Mouse (Mus musculus) myocyte (in vitro differentiated cells): ENCODE measurements around the gene Rptor. TPM values are rescaled to one million over a fixed set of nuclear protein-coding genes. Genes with fewer than 3 reads are reported as not detected.

Experiments
- H3K27me3 ChIP-seq: one replicate; pipeline ENCODE4 v1.6.1; 2011; ENCODE audit not compliant: control insufficient read depth, insufficient read depth, insufficient read length
- H3K36me3 ChIP-seq: one replicate; pipeline ENCODE4 v1.6.1; 2011; ENCODE audit not compliant: control insufficient read depth, insufficient read depth
- H3K4me2 ChIP-seq: one replicate; pipeline ENCODE4 v1.6.1; 2011; ENCODE audit warnings: low read depth, control low read depth
- H3K4me3 ChIP-seq: one replicate; pipeline ENCODE4 v1.5.1; 2011; ENCODE audit warnings: mild to moderate bottlenecking, control low read depth, moderate library complexity
- H3K79me2 ChIP-seq: one replicate; pipeline ENCODE4 v1.6.1; 2011; ENCODE audit not compliant: control insufficient read depth, insufficient read depth
- H3ac ChIP-seq: one replicate; pipeline ENCODE4 v1.6.1; 2011; ENCODE audit not compliant: control insufficient read depth, insufficient read length
- CEBPB ChIP-seq: IDR thresholded peaks from 2 replicates; pipeline ENCODE4 v1.6.1; 2011; ENCODE audit warnings: mild to moderate bottlenecking, moderate library complexity; ENCODE audit not compliant: poor library complexity, insufficient read depth, severe bottlenecking
- E2F4 ChIP-seq: IDR thresholded peaks from one replicate; pipeline ENCODE4 v1.6.1; 2011; ENCODE audit warnings: mild to moderate bottlenecking, control low read depth, moderate library complexity; ENCODE audit not compliant: insufficient read depth
- MAX ChIP-seq: IDR thresholded peaks from one replicate; pipeline ENCODE4 v1.6.1; 2011; ENCODE audit warnings: low read depth, mild to moderate bottlenecking, control low read depth
- MYOD1 ChIP-seq, 3 experiments: IDR thresholded peaks; one replicate each; pipeline ENCODE4 v1.6.1; 2011; ENCODE audit warnings: control low read depth in 2 of 3, low read depth in 2 of 3, mild to moderate bottlenecking in 2 of 3, moderate library complexity in 1 of 3; ENCODE audit not compliant: insufficient read length in 2 of 3, control insufficient read depth in 1 of 3
- MYOG ChIP-seq, 3 experiments: IDR thresholded peaks; one replicate each; pipeline ENCODE4 v1.6.1; 2011; ENCODE audit warnings: control low read depth in 2 of 3, low read depth in 2 of 3, mild to moderate bottlenecking in 2 of 3; ENCODE audit not compliant: insufficient read length in 2 of 3, control insufficient read depth in 1 of 3, insufficient read depth in 1 of 3
- POLR2A ChIP-seq: IDR thresholded peaks from one replicate; pipeline ENCODE4 v1.6.1; 2011; ENCODE audit warnings: low read depth, mild to moderate bottlenecking, control low read depth, moderate library complexity; ENCODE audit not compliant: insufficient read length
- POLR2AphosphoS2 ChIP-seq: IDR thresholded peaks from one replicate; pipeline ENCODE4 v1.6.1; 2011; ENCODE audit warnings: low read depth, control low read depth; ENCODE audit not compliant: insufficient read length
- REST ChIP-seq: IDR thresholded peaks from one replicate; pipeline ENCODE4 v1.6.1; 2011; ENCODE audit warnings: mild to moderate bottlenecking, control low read depth, moderate library complexity; ENCODE audit not compliant: insufficient read depth, insufficient read length
- SRF ChIP-seq: IDR thresholded peaks from one replicate; pipeline ENCODE4 v1.6.1; 2011; ENCODE audit warnings: low read depth; ENCODE audit not compliant: control insufficient read depth, insufficient read length
- TCF12 ChIP-seq: IDR thresholded peaks from one replicate; pipeline ENCODE4 v1.6.1; 2011; ENCODE audit warnings: mild to moderate bottlenecking, control low read depth; ENCODE audit not compliant: poor library complexity, insufficient read depth, severe bottlenecking
- TCF3 ChIP-seq: IDR thresholded peaks from one replicate; pipeline ENCODE4 v1.6.1; 2011; ENCODE audit warnings: low read depth, control low read depth; ENCODE audit not compliant: insufficient read length
- USF1 ChIP-seq: IDR thresholded peaks from one replicate; pipeline ENCODE4 v1.6.1; 2011; ENCODE audit warnings: low read depth, mild to moderate bottlenecking, control low read depth, moderate library complexity
- polyA plus RNA-seq: library from polyadenylated mRNA; unstranded; fragments of >200 nt; fragmentation: generic; extraction: Trizol; gene quantifications from one replicate; pipeline ENCODE4 v1.2.1, GENCODE M21; 2012; ENCODE audit warnings: missing spikeins

Rptor gene
- polyA plus RNA-seq, 1 experiment: 59.5 TPM

DNA sequence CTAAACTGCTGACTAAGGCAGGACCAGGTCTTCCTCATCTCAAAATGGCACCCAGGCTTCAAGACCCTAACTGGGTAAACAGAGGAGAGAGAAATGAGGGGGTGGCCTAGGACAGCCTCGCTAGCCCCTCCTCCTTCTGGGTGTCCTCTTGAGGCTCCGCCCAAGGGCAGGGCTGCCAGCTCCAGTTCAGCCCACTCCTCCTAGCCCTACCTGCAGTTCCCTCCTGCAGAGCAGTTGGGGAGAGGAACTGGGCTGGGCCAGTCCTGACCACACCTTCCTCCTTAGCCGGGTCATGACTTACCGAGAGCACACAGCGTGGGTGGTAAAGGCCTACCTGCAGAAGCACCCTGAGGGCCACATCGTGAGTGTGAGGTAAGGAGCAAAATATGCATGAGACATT is 291.9 kb downstream of the Rptor start:
- no peak overlapping the region for H3ac ChIP-seq
- peaks cover 46% of the 10 kb centered on the region for H3K36me3 ChIP-seq
- no peaks in the 10 kb centered on the region for H3K79me2 ChIP-seq
- H3K4me3 ChIP-seq: no peak overlapping the region
- TF ChIP-seq TCF3 (no peak), POLR2AphosphoS2 (no peak), POLR2A (no peak), MYOG (IDR thresholded peaks at IDR 0.05; ENCODE audit: control insufficient read depth in 1 of 3, insufficient read depth in 1 of 3, insufficient read length in 2 of 3, low read depth in 2 of 3) (no peak), MAX (no peak), TCF12 (no peak), REST (no peak), USF1 (no peak), E2F4 (no peak), SRF (no peak), MYOD1 (IDR thresholded peaks at IDR 0.05; ENCODE audit: control insufficient read depth in 1 of 3, insufficient read length in 2 of 3, low read depth in 2 of 3) (no peak), CEBPB (no peak)
- H3K4me2 ChIP-seq: no peak overlapping the region
- no peaks in the 10 kb centered on the region for H3K27me3 ChIP-seq

DNA sequence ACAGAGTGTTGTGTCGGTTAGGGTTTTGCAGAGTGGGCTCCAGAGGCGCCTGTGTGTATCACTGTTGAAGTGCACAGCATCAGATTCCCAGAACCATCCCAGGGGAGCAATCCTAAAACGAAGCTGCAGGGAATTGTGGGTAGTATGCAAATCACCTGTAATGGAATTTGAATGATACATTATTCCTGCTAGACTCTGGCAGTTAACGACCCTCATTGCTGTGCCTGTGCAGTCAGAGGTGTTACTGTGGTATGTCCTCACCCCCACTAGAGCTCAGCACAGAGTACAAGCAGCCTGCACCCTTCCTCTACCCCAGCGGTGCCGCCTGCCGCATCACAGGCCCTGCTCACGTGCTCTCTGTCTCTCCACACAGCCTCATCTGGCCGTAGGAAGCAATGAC is 294.3 kb downstream of the Rptor start:
- no peak overlapping the region for H3K4me2 ChIP-seq
- no peaks in the 10 kb centered on the region for H3K79me2 ChIP-seq
- no peak overlapping the region for H3K4me3 ChIP-seq
- no peak overlapping the region for H3ac ChIP-seq
- H3K27me3 ChIP-seq: no peaks in the 10 kb centered on the region
- H3K36me3 ChIP-seq: peaks cover 33% of the 10 kb centered on the region
- TF ChIP-seq SRF: no peak
- no peak for TF ChIP-seq MAX
- TF ChIP-seq POLR2AphosphoS2: no peak
- TF ChIP-seq E2F4: no peak
- no peak for TF ChIP-seq POLR2A
- no peak for TF ChIP-seq TCF12
- no peak for TF ChIP-seq CEBPB
- no peak for TF ChIP-seq MYOD1 (IDR thresholded peaks at IDR 0.05; ENCODE audit: control insufficient read depth in 1 of 3, insufficient read length in 2 of 3, low read depth in 2 of 3)
- no peak for TF ChIP-seq USF1
- no peak for TF ChIP-seq TCF3
- no peak for TF ChIP-seq REST
- TF ChIP-seq MYOG (IDR thresholded peaks at IDR 0.05; ENCODE audit: control insufficient read depth in 1 of 3, insufficient read depth in 1 of 3, insufficient read length in 2 of 3, low read depth in 2 of 3): no peak

GRCm38 (mm10) chr11:119898976-119899375 is 296.3 kb downstream of the Rptor start:
- Histone ChIP-seq H3K4me3 (no peak overlapping the region), H3K79me2 (no peaks in the 10 kb centered on the region), H3K36me3 (peaks cover 22% of the 10 kb centered on the region), H3K4me2 (no peak overlapping the region), H3ac (no peak overlapping the region), H3K27me3 (no peaks in the 10 kb centered on the region)
- TF ChIP-seq POLR2A: no peak
- TF ChIP-seq SRF: no peak
- no peak for TF ChIP-seq MYOD1 (IDR thresholded peaks at IDR 0.05; ENCODE audit: control insufficient read depth in 1 of 3, insufficient read length in 2 of 3, low read depth in 2 of 3)
- no peak for TF ChIP-seq REST
- no peak for TF ChIP-seq POLR2AphosphoS2
- no peak for TF ChIP-seq CEBPB
- TF ChIP-seq E2F4: no peak
- no peak for TF ChIP-seq MAX
- no peak for TF ChIP-seq USF1

GRCm38 (mm10) chr11:119901174-119901573 is 298.5 kb downstream of the Rptor start:
- Histone ChIP-seq H3K79me2 (no peaks in the 10 kb centered on the region), H3K4me3 (no peak overlapping the region), H3K36me3 (peaks cover 18% of the 10 kb centered on the region), H3ac (no peak overlapping the region), H3K4me2 (no peak overlapping the region), H3K27me3 (no peaks in the 10 kb centered on the region)
- no peak for TF ChIP-seq MYOG (IDR thresholded peaks at IDR 0.05; ENCODE audit: control insufficient read depth in 1 of 3, insufficient read depth in 1 of 3, insufficient read length in 2 of 3, low read depth in 2 of 3)
- TF ChIP-seq TCF12: no peak
- peak; percentile 13 for TF ChIP-seq POLR2AphosphoS2

DNA sequence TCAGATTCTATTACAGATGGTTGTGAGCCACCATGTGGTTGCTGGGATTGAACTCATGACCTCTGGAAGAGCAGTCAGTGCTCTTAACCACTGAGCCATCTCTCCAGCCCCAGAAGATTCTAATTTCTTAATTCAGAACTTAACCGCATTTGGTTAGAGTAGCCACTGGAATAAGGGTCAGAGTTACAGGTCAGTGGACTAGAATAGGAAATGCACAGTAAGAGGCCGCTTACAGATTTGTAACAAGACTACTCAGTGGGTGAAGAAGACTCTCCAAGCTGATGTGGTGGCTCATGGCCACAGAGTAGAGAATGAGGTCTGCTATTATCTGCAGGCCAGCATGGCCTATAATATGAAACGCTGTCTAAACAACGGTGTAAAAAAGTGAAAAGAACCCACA is 300.2 kb downstream of the Rptor start:
- Histone ChIP-seq H3K79me2 (no peaks in the 10 kb centered on the region), H3K27me3 (no peaks in the 10 kb centered on the region), H3K4me2 (no peak overlapping the region), H3K4me3 (no peak overlapping the region), H3K36me3 (peaks cover 7% of the 10 kb centered on the region), H3ac (no peak overlapping the region)
- TF ChIP-seq POLR2A: no peak
- TF ChIP-seq MYOD1 (IDR thresholded peaks at IDR 0.05; ENCODE audit: control insufficient read depth in 1 of 3, insufficient read length in 2 of 3, low read depth in 2 of 3): no peak
- TF ChIP-seq MYOG (IDR thresholded peaks at IDR 0.05; ENCODE audit: control insufficient read depth in 1 of 3, insufficient read depth in 1 of 3, insufficient read length in 2 of 3, low read depth in 2 of 3): no peak
- TF ChIP-seq CEBPB: no peak
- no peak for TF ChIP-seq TCF12
- TF ChIP-seq E2F4: no peak
